Mouse (Mus musculus): ENCODE measurements around the gene Abhd2.

The Abhd2 gene

DNA sequence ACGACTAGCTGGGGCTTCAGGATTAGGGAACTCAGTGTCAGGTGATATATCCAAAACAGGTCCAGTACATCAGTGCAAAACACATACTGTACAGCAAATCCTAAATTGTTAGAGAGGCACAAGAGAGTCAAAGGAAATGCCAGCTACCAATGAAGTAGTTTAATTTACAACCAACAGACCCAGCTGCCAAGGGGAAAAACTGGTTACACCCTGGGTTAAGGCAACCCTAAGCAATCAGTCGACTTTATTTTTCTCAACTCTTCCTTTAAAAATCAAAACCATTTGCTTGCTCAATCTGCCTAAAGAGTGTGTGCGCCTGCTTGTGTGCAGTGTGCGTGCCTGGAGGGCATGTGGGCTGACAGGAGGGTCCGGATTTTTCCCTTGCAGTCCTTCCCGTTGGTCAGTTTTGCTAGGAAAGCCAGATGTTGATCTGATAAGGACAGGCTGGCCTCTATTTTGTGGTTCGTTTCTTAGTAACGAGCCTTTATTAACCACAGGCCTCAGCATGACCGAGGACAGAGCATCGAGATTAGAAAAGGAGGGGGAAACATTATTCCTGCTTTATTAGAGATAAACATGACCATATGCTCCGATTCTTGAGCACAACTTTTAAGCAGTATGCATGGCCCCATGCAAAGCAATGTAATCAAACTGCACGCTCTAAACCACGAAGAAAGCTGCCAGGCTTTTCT lies 45.3 kb downstream of the Abhd2 start:
- peak; percentile 61 for DNase-seq (ENCODE audit: low spot score)

DNA sequence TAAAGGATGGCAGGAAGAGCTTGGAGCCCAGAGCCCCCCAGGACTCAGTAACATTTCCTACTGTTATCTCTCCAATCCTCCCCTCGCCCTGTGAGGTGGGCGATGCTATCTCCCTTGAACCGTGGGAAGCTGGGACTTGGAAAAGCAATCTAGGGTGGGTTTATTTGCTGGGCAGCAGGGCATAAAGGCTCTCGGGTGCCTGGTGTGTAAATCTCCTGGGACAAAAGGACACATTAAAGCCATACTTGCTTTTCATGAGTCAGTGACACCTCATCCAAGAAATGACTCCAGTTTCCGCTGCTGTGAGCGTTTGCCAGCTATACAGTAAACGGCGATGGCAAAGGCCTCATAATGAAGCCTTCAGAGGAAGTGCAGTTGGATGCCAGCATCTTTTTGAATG lies 50.9 kb downstream of the Abhd2 start:
- DNase-seq (ENCODE audit: low spot score), result no peak

DNA sequence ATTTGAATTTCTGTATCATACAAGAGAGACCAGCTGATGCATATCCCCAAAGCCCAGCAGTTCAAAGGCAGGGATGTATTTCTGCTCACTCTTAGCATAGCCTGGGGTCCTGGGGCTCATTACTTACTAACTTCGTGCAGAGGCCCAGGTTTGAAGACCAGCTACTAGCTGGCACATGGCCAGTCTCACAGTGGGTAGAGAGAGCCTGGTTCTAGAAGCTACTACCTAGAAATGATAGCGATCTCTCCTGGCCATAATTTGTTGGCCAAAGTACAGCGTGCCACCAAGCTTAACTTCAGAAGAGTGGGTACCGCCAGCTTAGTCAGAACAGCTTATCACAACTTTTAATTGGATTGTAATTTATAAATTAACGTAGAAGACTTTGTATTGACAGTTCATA lies 55.8 kb downstream of the Abhd2 start:
- DNase-seq (ENCODE audit: low spot score), result no peak

DNA sequence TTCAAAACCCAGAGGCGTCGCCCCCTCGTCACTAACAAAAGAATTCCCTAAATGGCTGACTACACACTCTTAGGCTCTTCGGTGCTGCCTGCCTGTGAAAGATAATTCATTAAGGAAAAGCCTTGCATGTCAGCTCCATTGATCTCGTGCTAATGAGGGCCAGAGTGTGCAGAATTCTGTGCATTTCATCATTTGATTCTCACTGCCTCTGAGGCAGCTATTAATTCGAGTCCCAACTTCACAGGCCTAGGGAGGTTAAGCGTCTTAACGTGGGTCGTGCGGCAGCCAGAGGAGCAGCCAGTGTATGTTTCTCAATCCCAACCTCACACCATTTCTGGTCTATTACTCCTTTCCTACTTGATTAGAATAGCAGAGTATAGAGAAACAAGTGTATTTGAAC lies 58.2 kb downstream of the Abhd2 start:
- no peak for DNase-seq (ENCODE audit: low spot score)

DNA sequence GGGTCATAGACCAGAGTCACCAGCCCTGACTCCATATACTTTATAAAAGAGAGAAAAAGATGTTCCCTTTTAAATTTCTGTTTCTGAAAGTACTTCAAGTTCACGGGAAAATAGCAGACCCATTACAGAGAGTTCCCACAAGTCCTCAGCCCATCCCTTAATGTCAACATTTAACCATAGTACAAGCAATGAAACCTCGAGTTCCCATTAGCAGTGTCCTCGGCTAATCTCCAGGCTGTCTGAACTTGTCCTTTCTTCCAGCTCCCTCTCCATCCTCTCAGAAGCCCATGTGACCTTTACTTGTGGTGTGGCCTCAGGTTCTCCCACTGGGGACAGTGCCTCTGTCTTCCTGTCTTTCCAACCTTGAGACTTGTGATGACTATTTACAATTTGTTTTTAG lies 60.4 kb downstream of the Abhd2 start:
- no peak for DNase-seq (ENCODE audit: low spot score)

DNA sequence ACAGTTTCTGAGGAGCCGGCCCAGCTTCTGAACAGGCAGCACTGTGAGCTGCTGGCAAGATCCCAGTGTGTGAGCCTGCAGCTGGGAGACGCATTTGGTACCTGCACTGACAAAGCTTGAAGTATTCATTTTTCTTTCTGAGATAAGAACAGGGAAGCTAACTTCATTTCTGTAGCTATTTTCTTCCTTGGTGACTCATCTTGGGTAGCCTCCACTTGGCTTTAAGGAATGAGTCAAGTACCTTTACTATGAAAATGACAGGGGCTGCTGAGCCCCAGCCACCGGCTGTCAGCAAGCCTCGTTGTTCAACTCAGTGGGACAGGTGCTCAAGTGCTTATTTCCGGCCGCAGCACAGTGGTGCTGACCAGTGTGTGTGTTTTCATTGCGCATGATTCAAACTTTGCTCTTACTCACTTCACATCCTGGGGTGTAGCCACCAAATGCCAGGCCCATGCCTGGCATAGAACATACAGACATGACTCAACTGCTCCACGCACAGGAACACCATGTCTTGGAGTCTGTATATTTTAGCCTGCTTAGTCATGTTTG lies 63.4 kb downstream of the Abhd2 start:
- DNase-seq (ENCODE audit: low spot score), result no peak

DNA sequence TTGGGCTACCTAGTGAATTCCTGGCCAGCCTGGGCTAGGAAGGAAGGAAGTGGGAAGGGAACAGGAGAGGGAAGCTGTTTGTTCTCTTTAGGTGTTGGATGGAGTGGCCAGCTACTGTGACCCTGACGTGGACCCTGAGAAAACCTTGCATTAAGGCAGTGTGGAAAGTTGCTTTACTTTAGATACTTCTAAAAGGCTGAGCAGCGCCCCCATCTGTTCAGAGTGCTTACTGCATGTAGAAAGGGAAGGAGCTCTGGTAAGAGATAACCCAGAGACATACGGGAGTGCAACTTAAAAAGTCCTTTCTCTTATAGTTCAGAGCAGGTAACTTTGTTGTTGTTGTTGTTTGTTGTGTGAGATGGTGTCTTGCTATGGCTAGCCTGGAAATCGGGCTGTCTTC lies 72.9 kb downstream of the Abhd2 start:
- peak; percentile 79 for DNase-seq (ENCODE audit: low spot score)

DNA sequence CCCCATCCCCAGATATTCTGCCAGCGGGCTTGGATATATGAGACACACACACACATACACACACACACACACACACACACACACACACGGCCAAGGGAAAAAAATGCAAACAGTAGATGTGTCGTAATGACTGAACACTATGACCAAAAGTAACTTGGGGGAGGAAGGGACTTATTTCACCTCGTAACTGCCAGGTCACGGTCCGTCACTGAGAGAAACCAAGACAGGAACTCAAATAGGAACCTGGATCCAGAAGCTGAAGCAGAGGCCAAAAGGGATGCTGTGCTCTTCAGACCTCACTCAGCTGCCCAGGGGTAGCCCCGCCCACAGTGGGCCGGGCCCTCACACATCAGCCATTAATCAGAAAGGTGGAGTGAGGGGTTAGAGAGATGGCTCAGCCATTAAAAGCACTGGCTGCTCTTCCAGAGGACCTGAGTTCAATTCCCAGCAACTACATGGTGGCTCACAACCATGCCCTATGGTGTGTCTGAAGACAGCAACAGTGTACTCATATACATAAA lies 73.6 kb downstream of the Abhd2 start:
- no peak for DNase-seq (ENCODE audit: low spot score)

DNA sequence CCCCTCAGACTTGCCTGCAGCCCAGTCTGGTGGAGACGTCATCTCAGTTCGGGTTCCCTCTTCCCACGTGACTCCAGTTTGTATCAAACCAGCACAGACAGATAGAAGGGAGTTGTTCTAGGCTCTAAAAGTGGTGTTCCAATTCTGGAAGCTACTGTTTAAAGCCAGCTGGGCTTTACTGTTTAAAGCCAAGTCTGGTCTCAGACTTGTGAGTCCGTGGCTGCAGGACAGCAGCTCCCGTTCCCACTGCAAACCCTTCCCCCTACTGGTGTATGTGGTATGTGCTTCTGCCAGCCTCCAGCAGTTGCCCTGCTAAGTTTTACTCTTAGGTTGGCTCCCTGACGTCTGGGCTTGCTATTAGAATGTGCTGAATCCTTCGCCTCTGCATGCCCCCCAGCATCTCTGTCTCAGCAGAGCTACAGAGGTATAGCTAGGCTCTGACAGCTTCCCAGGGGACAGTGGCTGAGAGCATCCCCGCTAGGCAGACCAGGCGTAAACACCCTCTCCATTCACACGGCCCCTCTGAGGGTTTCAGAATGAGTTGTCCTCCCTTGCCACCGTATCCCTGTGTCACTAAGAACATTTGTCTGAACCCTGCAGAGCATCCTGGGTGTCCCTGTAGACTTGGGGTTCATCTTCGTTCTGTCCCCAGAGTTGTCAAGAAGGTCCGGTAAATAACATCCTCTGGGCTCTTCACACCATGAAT lies 74.3 kb downstream of the Abhd2 start:
- no peak for DNase-seq (ENCODE audit: low spot score)

DNA sequence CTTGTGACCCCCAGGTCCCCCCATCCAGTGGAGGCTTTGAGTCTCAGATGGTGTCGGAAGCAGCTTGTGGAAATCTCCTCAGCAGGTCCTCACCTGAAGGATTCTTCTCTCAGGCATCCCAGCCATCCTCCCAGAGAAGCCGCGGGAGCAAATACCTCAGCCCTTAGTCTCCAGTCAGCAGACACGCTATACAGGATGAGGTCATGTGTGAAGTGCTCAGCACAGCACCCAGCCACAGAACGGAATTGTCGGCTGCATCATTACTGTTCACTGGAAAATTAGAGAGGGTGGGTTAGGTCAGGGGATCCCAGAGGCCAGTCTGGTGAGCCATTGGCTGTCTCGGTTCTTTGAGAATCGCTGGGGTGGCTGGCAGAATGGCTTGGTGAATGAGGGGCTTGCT lies 75.8 kb downstream of the Abhd2 start:
- no peak for DNase-seq (ENCODE audit: low spot score)

DNA sequence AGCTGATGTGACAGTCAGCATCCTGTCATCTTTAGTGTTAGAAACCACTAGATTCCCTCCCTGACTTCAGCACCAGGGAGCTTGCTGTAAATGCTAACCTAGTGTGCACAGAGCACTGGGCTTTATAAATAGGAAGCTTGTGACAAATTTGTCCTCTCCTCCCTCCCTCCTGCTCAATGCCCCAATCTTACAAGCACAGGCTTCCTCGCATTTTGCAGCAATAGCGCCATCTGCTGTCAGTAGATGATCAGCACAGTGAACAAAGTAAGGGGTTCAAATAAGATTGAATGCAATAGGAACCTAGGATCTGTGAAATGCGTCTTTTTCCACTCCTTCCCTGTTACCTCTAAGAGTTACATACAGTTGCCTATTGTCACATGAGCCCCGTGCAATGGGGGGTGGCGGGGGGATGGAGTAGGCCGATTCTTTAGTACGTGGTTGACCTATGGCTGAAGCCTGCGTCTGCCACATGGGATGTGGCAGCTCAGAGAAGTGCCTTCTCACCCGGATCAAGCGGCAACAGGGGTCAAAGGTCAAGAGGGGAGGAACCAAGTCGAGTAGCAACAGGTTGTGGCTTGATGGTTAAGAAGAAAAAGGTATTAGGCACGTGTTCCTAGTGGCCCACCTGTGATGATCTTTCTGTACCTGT lies 76.9 kb downstream of the Abhd2 start:
- peak; percentile 89 for DNase-seq (ENCODE audit: low spot score)

DNA sequence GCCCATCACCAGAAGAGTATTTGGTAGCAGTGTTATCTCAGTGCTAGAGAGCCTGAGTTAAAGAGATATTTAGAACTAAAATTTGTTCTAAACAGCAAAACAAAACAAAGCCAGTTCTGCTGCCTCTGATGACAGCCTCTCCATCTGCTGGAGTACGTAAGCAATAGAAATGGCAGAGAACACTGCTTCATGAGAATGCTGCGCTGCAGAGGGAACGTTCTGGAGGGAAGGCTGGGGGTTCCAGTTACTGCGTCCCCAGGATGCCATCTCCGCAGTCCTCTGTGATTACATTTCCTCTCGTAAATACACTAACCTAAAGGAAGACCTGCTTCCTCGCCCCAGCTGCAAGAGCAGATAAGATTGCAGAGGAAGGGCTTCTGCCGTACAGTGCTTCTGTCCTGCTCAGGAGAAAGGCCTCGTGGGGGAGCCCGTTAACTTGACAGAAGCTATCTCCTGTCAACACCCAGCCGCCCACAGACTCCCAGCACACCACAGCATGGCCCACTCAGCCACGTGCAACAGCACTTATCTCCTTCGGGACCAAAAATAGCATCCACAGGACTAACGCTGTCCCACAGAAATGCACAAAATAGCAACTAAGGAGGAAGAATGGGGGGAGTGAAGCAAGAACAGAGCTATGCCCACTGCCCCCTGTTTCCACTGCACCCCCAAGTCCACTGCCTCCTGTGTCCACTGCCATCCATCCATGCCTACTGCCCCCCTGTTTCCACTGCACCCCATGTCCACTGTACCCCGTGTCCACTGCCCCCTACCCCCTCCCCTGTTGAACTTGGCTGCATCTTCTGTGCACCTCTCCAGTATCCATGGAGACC lies 85.6 kb downstream of the Abhd2 start:
- no peak for DNase-seq (ENCODE audit: low spot score)

DNA sequence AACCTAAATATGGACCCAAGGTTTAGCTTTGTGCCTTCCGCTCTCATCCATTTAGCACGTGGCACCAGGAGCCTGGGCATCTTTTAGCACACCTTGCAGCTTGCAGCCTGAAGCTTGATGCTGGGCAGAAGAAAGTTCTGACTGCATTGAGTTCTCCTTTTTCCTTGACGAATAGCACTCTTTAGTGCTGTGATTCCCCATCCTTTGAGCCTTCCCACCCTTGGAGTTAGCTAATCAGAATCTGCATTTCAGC lies 86.1 kb downstream of the Abhd2 start:
- no peak for DNase-seq (ENCODE audit: low spot score)

DNA sequence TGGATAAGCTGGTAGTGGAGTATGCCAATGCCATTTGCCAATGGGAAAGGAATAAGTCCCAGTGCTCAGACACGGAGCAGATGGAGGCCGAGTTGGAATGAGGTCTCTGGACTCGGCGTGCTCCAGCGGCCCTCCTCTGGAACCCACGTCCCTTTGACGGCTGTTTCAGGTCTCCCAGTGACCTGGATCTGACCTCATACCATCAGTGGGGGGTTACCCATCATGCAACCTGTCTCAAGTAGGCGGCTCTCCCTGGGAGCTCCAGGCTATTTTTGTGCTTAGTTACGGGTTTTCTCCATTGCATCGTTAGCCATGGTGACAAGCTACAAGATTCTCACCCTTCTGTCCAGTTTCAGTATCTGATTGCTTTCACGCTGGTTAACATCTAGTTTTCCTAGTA lies 87.1 kb downstream of the Abhd2 start:
- DNase-seq (ENCODE audit: low spot score), result no peak

DNA sequence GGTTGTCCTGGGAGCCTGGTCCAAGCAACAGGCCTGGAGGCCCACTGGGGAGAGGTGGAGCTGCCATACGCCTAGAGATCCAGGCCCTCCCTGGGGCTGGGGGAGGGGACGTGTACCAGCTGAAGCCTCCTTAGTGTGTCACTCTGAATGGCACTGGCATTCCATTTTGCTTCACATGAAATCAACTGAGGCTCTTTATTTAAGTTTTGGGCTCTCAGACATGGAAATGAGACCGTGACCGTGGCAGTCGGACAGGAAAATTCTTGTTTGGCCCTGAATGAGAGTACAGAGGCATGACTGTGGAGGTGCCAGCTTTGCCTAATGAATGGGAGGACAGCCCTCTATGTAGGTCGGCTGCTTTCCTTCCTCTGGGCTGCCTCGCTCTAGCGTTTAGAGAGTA lies 89.2 kb downstream of the Abhd2 start:
- no peak for DNase-seq (ENCODE audit: low spot score)

DNA sequence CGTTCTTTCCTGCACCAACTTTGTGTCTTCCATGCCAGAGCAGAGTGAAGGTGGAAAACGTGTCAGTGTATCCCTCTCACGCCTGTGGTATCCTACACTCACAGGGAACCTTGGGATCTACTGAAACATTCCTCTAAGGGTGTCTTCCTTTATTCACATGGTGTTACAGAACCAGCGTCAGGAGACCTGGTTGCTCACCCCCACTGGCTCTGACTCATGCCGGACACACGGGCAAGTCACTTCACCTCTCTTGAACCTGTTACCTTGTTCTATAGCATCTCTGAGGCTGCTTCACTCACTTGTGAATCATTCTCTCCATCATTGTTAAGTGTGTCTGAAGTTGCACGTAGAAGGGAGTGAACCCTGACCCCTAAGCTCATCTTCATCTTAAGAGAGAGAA lies 89.8 kb downstream of the Abhd2 start:
- DNase-seq (ENCODE audit: low spot score), result no peak

DNA sequence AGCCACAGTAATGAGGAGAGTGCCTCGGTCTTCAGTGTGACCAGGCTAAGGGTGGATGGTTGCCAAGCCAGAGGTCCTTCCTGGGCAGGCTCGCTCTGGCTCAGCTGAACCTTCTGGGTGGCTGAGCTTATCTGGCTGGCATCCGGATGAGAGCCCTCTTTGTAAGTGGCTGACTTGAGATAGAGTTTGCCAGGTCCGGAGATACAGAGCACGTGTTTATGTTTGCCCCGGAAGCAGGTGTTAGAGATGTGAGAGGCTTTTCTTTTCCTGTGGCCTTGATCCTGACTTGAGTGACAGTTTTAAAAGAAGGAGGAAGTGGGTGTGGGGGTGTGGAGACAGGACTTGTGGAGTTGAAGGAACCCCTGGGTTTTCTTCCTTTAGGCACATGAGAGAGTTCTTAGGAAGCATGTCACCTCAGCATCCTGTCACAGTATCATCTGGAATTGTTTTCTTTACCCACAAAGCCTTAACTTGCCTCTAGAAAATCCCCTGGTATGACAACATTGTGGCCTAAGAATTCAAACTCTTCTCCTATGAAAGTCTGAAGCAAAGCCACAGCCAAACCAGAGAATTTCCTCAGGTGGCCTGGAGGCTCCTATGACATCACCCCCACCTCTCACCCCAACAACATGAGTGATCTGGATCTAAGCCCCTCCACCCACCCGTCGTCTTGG lies 90.5 kb downstream of the Abhd2 start:
- no peak for DNase-seq (ENCODE audit: low spot score)

DNA sequence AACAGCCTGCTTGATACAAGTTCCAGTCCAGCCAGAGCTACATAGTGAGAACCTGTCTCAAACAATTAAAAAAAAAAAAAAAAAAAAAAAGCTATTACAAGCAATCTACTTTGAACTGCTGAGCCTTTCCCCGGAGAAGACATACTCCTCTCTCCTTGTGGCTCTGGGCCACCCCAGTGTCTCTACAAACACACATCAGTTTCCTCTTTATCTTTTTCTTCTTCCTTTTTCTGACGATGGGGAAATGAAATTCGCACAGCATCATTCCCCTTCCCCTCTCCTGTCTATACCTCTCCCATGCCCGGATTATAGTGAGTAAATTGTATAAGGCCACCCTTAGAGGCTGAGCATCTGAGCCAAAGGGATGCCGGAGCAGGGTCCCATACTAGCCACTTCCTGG lies 95.7 kb downstream of the Abhd2 start:
- no peak for DNase-seq (ENCODE audit: low spot score)

DNA sequence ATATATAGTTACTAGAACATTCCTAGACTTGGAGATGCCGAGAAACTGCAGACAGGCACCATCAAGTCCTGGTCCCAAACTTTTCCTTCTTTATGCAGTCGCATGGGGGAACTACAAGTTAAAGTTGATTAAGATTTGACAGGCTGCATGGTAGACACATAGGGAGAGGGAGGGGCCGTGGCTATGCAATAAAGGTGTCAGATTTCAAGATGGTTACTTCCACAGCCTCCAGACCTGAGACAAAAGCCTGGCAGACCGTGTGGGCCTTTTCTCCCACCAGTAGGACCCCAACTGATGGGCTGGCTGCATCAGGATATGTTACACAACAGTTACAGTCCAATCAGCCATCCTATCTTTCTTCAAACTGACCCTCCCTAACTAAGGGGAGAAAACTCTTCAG lies 96.4 kb downstream of the Abhd2 start:
- peak; percentile 36 for DNase-seq (ENCODE audit: low spot score)

DNA sequence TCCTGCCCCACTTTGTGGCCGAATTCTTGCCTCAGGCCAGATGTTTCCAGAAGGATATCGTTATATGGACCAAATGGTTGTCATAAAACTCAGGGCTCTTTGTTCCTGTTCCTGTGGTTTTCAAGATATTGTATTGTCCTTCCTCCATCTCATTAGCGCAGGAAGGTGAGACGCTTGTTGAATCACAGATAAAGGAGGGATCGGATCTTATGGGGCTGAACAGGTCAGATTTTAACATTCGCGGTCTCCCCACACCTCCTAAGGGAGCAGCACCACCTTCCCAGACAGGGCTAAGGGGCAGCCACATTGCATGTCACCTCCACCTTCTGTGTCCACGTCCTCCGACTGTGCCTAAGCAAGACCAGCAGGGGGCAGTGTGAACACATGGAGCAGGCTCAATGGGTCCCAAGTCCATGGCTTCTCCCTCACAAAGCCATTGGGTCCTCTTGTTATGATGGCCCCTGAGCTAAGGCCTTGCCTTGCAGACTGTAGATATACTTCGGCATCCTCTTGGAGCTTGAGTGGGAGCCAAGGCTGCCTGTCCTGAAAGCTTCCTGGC lies 98.4 kb downstream of the Abhd2 start:
- peak; percentile 88 for DNase-seq (ENCODE audit: low spot score)

DNA sequence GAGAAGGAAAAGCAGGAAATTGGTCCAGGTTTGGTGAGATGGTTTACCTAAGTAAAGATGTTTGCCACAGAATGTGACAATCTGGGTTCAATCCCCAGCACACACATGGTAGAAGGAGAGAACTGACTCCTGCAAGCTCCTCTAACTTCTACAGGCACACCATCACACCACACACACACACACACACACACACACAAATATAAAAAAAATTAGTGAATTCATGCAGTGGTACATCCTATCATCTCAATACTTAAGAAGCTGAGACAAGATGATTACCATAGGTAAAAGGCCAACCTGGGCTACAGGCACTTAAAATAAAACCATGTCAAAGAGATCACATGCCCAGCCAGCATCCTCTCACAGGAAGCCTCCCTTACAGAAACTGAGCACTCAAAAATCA lies 101.0 kb downstream of the Abhd2 start:
- DNase-seq (ENCODE audit: low spot score), result no peak

DNA sequence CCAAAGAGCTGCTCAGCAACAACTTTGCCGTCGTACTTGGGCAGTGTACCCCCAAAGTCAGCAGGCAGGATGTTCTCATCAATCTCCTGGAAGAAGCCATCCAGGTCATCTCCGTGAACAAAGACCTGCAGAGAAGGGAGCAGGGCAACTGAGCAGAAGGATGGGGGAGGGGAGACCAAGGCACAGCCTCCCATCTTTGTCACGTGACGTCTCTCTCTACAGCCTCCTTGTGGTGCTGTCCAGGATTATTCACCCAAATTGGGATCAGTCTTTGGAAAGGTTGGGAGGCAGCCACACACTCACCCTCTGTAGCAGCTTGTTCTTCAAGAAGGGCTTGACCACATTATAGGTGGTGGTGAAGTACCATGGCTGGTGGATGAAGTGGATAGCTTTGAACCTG lies 102.6 kb downstream of the Abhd2 start:
- no peak for DNase-seq (ENCODE audit: low spot score)
